Mouse (Mus musculus) CD8-positive naive resting alpha-beta T cell, adult 2 months (primary cell): ENCODE measurements around the gene Kcnj8.

Source experiments
- DNase-seq, 2 experiments: peaks; one replicate each; pipeline ENCODE4 v3.0.0; 2022; ENCODE audit warnings: low read depth in 2 of 2, low spot score in 2 of 2

Gene Kcnj8

GRCm38 (mm10) chr6:142571055-142571618 lies at the start of gene Kcnj8:
Gene Kcnj8 (minus strand): TSS chr6:142571614.
- DNase-seq, result peak; percentile 32 to 42

GRCm38 (mm10) chr6:142616659-142617058 lies 45.2 kb upstream of the Kcnj8 start:
- DNase-seq, result no peak

GRCm38 (mm10) chr6:142614324-142614723 lies 42.9 kb upstream of the Kcnj8 start:
- no peak for DNase-seq

- DNase-seq, result no peak
Observed at GRCm38 (mm10) chr6:142612366-142612765, 41.0 kb upstream of the Kcnj8 start.

- DNase-seq, result no peak
Observed at GRCm38 (mm10) chr6:142609401-142610373, 38.3 kb upstream of the Kcnj8 start.

GRCm38 (mm10) chr6:142607080-142607479 lies 35.7 kb upstream of the Kcnj8 start:
- DNase-seq, result no peak

GRCm38 (mm10) chr6:142602772-142603171 lies 31.4 kb upstream of the Kcnj8 start:
- DNase-seq, result no peak

- no peak for DNase-seq
Observed at GRCm38 (mm10) chr6:142578831-142579230, 7.4 kb upstream of the Kcnj8 start.

GRCm38 (mm10) chr6:142577801-142578200 lies 6.4 kb upstream of the Kcnj8 start:
- no peak for DNase-seq

GRCm38 (mm10) chr6:142572876-142573275 lies 1.5 kb upstream of the Kcnj8 start:
- no peak for DNase-seq

- DNase-seq, result peak in 1 of 2 experiments; percentile 21
Observed at GRCm38 (mm10) chr6:142571629-142572360, 381 bp upstream of the Kcnj8 start.

GRCm38 (mm10) chr6:142570046-142570770 lies 1.2 kb downstream of the Kcnj8 start:
- DNase-seq, result no peak

GRCm38 (mm10) chr6:142568713-142569357 lies 2.6 kb downstream of the Kcnj8 start:
- no peak for DNase-seq

- DNase-seq, result peak; percentile 24 to 42
Observed at GRCm38 (mm10) chr6:142567452-142567851, 4.0 kb downstream of the Kcnj8 start.

- no peak for DNase-seq
Observed at GRCm38 (mm10) chr6:142564746-142565145, 6.7 kb downstream of the Kcnj8 start.

GRCm38 (mm10) chr6:142561151-142561550 lies 10.3 kb downstream of the Kcnj8 start:
- DNase-seq, result peak; percentile 7 to 28

GRCm38 (mm10) chr6:142558772-142559679 lies 12.4 kb downstream of the Kcnj8 start:
- no peak for DNase-seq

GRCm38 (mm10) chr6:142558076-142558475 lies 13.3 kb downstream of the Kcnj8 start:
- DNase-seq, result no peak

GRCm38 (mm10) chr6:142555988-142556387 lies 15.4 kb downstream of the Kcnj8 start:
- DNase-seq, result no peak
